Mouse (Mus musculus) intestine, embryonic 16.5 days (tissue): Measurements from ENCODE around the gene Ston2. TPM values are rescaled to one million over a fixed set of nuclear protein-coding genes. Genes with fewer than 3 reads are reported as not detected.

Experiments used
- ATAC-seq: fragments of 200-750 bp; cut with Nextera tagmentation; 2 replicates; pipeline ENCODE4 v1.8.0; 2017; ENCODE audit warnings: moderate TSS enrichment, moderate library complexity
- H3K27ac ChIP-seq: fragments of 300-500 bp; sonication (generic); 2 replicates; pipeline ENCODE4 v1.5.1; 2014; ENCODE audit warnings: mild to moderate bottlenecking, low read length
- H3K27me3 ChIP-seq: fragments of 300-500 bp; sonication (generic); replicated peaks from 2 replicates; pipeline ENCODE4 v1.6.1; 2014; ENCODE audit warnings: low read length, control low read depth, mixed read lengths; ENCODE audit not compliant: control insufficient read depth, insufficient read depth
- H3K36me3 ChIP-seq: fragments of 300-500 bp; sonication (generic); 2 replicates; pipeline ENCODE4 v1.6.1; 2014; ENCODE audit warnings: low read length, control low read depth; ENCODE audit not compliant: control insufficient read depth, insufficient read depth
- H3K4me1 ChIP-seq: fragments of 300-500 bp; sonication (generic); 2 replicates; pipeline ENCODE4 v1.6.1; 2014; ENCODE audit warnings: low read length, control low read depth, mixed read lengths; ENCODE audit not compliant: control insufficient read depth, insufficient read depth
- H3K4me2 ChIP-seq: fragments of 300-500 bp; sonication (generic); 2 replicates; pipeline ENCODE4 v1.6.1; 2014; ENCODE audit warnings: low read depth, low read length, control low read depth
- H3K4me3 ChIP-seq: fragments of 300-500 bp; sonication (generic); 2 replicates; pipeline ENCODE4 v1.5.1; 2014; ENCODE audit warnings: mild to moderate bottlenecking, low read length
- H3K9ac ChIP-seq: fragments of 300-500 bp; sonication (generic); 2 replicates; pipeline ENCODE4 v1.6.1; 2014; ENCODE audit warnings: low read depth, low read length
- H3K9me3 ChIP-seq: fragments of 300-500 bp; sonication (generic); 2 replicates; pipeline ENCODE4 v1.6.1; 2016; ENCODE audit warnings: low read length, control low read depth; ENCODE audit not compliant: control insufficient read depth
- WGBS: fragments of 180-500 bp; shearing (Covaris S2); extraction: QIAGEN DNeasy Blood & Tissue Kit; methylation state at CpG from one replicate; pipeline ENCODE4 v1.1.7; 2014; 5-methylcytosine and 5-hydroxymethylcytosine counted together
- polyA plus RNA-seq: library from polyadenylated mRNA; unstranded; fragments of >200 nt; fragmentation: Nextera tagmentation; extraction: Ambion mirVana; gene quantifications from 2 replicates; pipeline ENCODE4 v1.2.1, GENCODE M21; 2015

The Ston2 gene
- polyA plus RNA-seq, 1 experiment from 2014 or later: 5.2 TPM

DNA sequence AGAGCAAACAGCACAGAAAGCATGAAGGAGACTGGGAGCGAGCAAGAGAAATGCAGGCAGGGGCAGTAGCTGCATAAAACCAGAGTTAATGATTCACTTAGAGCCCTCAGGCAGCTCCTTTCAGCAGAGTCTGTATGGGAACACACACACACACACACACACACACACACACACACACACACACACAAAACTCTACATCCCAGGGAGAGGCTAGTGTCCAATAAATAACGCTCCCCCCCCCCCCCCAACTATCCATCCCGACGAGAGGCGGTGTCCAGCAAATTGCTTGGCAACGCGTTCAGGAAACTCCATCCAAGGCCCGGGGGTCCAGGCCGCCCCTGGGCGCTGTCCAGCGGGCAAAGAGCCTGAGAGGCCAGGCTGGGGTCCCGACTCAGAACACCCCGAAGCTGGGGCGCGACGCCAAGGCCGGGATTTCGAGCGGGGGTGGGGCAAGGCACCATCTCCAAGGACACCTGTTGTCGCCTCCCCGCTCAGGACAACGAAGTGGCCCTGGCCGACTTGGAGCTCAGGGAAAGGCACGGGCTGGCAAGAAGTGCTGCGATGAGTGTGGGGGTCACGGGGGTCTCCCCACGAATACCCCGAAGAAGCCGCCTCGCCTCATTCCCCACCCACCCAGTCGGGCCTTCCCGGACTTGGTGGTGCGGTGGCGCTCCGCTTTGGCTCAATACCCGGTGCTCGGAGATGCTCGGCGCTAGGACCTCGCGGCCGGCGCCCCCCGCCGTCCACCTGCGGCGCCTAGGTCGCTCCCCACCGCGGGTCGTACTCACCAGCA, 9.8 kb downstream of the Ston2 start:
- no peaks in the 10 kb centered on the region for H3K9me3 ChIP-seq
- peaks cover 3% of the 10 kb centered on the region; the same call in 1 of the 2 replicates for H3K4me1 ChIP-seq
- peak overlapping the region; percentile 89 for H3K4me2 ChIP-seq
- H3K9ac ChIP-seq: peak overlapping the region; percentile 73
- H3K4me3 ChIP-seq: peak overlapping the region; percentile 74
- no peaks in the 10 kb centered on the region for H3K36me3 ChIP-seq
- H3K27ac ChIP-seq: no peak overlapping the region
- H3K27me3 ChIP-seq: no peaks in the 10 kb centered on the region
- peak; percentile 87 for ATAC-seq
- under 1% methylated on average over 51 of the region's 51 CpGs for WGBS

- H3K4me2 ChIP-seq: no peak overlapping the region
- H3K27ac ChIP-seq: no peak overlapping the region
- no peaks in the 10 kb centered on the region for H3K9me3 ChIP-seq
- H3K27me3 ChIP-seq: no peaks in the 10 kb centered on the region
- ATAC-seq: no peak
- no peaks in the 10 kb centered on the region for H3K36me3 ChIP-seq
- H3K4me3 ChIP-seq: no peak overlapping the region
- H3K4me1 ChIP-seq: peaks cover 3% of the 10 kb centered on the region; the same call in 1 of the 2 replicates
- no peak overlapping the region for H3K9ac ChIP-seq
- WGBS: 82% methylated on average over 5 of the region's 5 CpGs
Measured at GRCm38 (mm10) chr12:91776342-91776741, 11.8 kb downstream of the Ston2 start.

DNA sequence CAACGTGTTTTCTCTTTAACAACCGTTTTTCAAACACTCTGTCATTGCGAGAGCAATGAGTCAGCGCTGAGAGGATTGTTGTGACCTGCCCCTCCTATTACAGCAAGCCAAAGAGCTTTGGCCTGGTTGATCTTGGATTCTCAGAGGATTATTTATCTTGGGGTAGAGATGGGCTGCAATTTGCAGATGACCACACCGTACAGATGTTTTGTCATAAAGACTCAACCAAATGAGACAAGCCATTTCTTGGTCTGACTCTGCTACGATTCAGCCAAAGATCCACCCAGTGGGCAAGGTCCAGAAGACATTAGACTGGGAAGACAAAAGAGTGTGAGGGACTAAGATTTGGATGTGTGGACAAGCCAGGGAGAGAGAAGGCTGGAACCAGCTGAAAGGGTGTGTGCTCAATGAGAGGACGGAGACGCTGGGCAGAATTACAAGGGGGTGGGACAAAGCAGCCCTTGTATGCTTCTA, 13.3 kb downstream of the Ston2 start:
- H3K4me3 ChIP-seq: no peak overlapping the region
- no peak overlapping the region for H3K27ac ChIP-seq
- H3K36me3 ChIP-seq: no peaks in the 10 kb centered on the region
- no peaks in the 10 kb centered on the region for H3K9me3 ChIP-seq
- H3K4me2 ChIP-seq: no peak overlapping the region
- 51% methylated on average over 8 of the region's 8 CpGs for WGBS
- ATAC-seq: no peak
- no peak overlapping the region for H3K9ac ChIP-seq
- H3K27me3 ChIP-seq: no peaks in the 10 kb centered on the region
- peaks cover 3% of the 10 kb centered on the region; the same call in 1 of the 2 replicates for H3K4me1 ChIP-seq

- 0 out of 2 replicates have a peak, but pooled peaks have one; percentile 4 for ATAC-seq
- Histone ChIP-seq H3K4me3 (no peak overlapping the region), H3K4me1 (peaks cover 22% of the 10 kb centered on the region), H3K9me3 (no peaks in the 10 kb centered on the region), H3K4me2 (no peak overlapping the region), H3K36me3 (no peaks in the 10 kb centered on the region), H3K27ac (no peak overlapping the region), H3K9ac (no peak overlapping the region), H3K27me3 (no peaks in the 10 kb centered on the region)
- WGBS: 58% methylated on average over 2 of the region's 2 CpGs
Measured at GRCm38 (mm10) chr12:91768871-91769270, 19.3 kb downstream of the Ston2 start.

GRCm38 (mm10) chr12:91768176-91768575, 20.0 kb downstream of the Ston2 start:
- WGBS: 67% methylated on average over 6 of the region's 6 CpGs
- ATAC-seq: peak; percentile 60
- peaks cover 22% of the 10 kb centered on the region for H3K4me1 ChIP-seq
- H3K4me2 ChIP-seq: no peak overlapping the region
- H3K36me3 ChIP-seq: no peaks in the 10 kb centered on the region
- no peak overlapping the region for H3K27ac ChIP-seq
- H3K9ac ChIP-seq: no peak overlapping the region
- no peaks in the 10 kb centered on the region for H3K9me3 ChIP-seq
- no peaks in the 10 kb centered on the region for H3K27me3 ChIP-seq
- H3K4me3 ChIP-seq: no peak overlapping the region

GRCm38 (mm10) chr12:91766338-91767107, 21.7 kb downstream of the Ston2 start:
- WGBS: 65% methylated on average over 14 of the region's 14 CpGs
- ATAC-seq: 0 out of 2 replicates have a peak, but pooled peaks have one; percentile 2
- Histone ChIP-seq H3K36me3 (no peaks in the 10 kb centered on the region), H3K4me3 (no peak overlapping the region), H3K27me3 (no peaks in the 10 kb centered on the region), H3K9me3 (no peaks in the 10 kb centered on the region), H3K27ac (no peak overlapping the region), H3K4me2 (no peak overlapping the region), H3K9ac (no peak overlapping the region), H3K4me1 (peaks cover 22% of the 10 kb centered on the region)

DNA sequence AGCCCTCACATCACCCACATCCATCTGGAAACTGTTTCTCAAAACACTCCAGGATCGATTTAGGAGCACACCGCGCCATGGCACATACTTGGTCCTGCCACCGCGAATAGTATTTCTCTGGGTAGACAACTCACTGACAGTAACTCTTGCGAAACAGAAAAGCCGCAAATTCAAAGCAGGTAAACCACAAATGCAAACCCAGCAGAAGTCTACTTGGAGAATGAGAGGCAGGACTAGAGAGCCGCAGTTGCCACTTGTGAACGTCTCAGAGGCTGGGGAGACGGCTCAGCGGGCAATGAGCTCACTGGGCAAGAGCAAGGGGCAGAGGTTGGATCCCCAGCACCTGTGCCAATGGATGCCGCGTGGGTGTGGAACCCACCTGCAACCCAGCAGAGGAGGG, 22.7 kb downstream of the Ston2 start:
- no peak for ATAC-seq
- H3K27ac ChIP-seq: no peak overlapping the region
- H3K4me3 ChIP-seq: no peak overlapping the region
- no peak overlapping the region for H3K4me2 ChIP-seq
- 60% methylated on average over 13 of the region's 13 CpGs for WGBS
- H3K9me3 ChIP-seq: no peaks in the 10 kb centered on the region
- peaks cover 22% of the 10 kb centered on the region for H3K4me1 ChIP-seq
- H3K27me3 ChIP-seq: no peaks in the 10 kb centered on the region
- H3K36me3 ChIP-seq: no peaks in the 10 kb centered on the region
- H3K9ac ChIP-seq: no peak overlapping the region

GRCm38 (mm10) chr12:91765054-91765453, 23.1 kb downstream of the Ston2 start:
- peaks cover 22% of the 10 kb centered on the region for H3K4me1 ChIP-seq
- no peaks in the 10 kb centered on the region for H3K36me3 ChIP-seq
- no peak overlapping the region for H3K4me3 ChIP-seq
- H3K9me3 ChIP-seq: no peaks in the 10 kb centered on the region
- no peak for ATAC-seq
- no peak overlapping the region for H3K27ac ChIP-seq
- no peak overlapping the region for H3K4me2 ChIP-seq
- no peaks in the 10 kb centered on the region for H3K27me3 ChIP-seq
- H3K9ac ChIP-seq: no peak overlapping the region
- WGBS: 16% methylated on average over 2 of the region's 2 CpGs

DNA sequence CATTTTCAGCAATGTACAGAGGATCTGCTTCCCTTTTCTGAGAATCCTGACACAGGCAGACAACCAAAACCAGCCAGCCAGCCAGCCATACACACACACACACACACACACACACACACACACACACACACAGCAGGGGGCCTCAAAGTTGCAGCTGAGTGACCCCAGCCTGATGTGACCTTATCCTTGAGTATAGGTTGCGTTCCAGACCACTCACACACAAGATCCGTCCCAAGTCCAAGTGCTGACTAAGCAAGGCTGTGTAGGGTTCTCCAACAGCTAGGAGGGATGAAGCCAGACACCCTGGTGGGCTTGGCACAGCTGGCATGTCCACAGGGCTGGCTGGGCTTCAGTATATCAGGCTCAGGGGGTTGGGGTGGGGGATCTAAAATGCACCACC, 23.7 kb downstream of the Ston2 start:
- Histone ChIP-seq H3K4me3 (no peak overlapping the region), H3K27me3 (no peaks in the 10 kb centered on the region), H3K4me1 (peaks cover 18% of the 10 kb centered on the region), H3K36me3 (no peaks in the 10 kb centered on the region), H3K9me3 (no peaks in the 10 kb centered on the region), H3K4me2 (no peak overlapping the region), H3K9ac (no peak overlapping the region), H3K27ac (no peak overlapping the region)
- WGBS: 50% methylated on average over 2 of the region's 2 CpGs
- peak; percentile 5; the same call in 1 of the 2 replicates for ATAC-seq
